Mouse (Mus musculus): ENCODE data around the gene Neurl3.

- TF ChIP-seq CTCF (IDR thresholded peaks at IDR 0.05; ENCODE audit: low read depth, low read length) (no peak), POLR2A (IDR thresholded peaks at IDR 0.05; ENCODE audit: extremely low read depth, insufficient read depth, low read length) (no peak)
Measured at GRCm38 (mm10) chr1:36303381-36304320, 29.2 kb upstream of the Neurl3 start.
